Mouse (Mus musculus) liver, adult 10 weeks (tissue): Measurements from ENCODE around the gene Taf13. TPM values are rescaled to one million over a fixed set of nuclear protein-coding genes. Genes with fewer than 3 reads are reported as not detected.

ENCODE experiments used
- polyA plus RNA-seq: library from polyadenylated mRNA; stranded (reverse); fragments of 350-450 nt; fragmentation: Illumina TruSeq; extraction: RNeasy Lipid Tissue Mini Kit (QIAGEN cat#74804); gene quantifications from one replicate; pipeline ENCODE4 v1.2.3, GENCODE M21; 2014; ENCODE audit warnings: low read depth, low replicate concordance

Taf13 gene
- 42.8 TPM for polyA plus RNA-seq

DNA sequence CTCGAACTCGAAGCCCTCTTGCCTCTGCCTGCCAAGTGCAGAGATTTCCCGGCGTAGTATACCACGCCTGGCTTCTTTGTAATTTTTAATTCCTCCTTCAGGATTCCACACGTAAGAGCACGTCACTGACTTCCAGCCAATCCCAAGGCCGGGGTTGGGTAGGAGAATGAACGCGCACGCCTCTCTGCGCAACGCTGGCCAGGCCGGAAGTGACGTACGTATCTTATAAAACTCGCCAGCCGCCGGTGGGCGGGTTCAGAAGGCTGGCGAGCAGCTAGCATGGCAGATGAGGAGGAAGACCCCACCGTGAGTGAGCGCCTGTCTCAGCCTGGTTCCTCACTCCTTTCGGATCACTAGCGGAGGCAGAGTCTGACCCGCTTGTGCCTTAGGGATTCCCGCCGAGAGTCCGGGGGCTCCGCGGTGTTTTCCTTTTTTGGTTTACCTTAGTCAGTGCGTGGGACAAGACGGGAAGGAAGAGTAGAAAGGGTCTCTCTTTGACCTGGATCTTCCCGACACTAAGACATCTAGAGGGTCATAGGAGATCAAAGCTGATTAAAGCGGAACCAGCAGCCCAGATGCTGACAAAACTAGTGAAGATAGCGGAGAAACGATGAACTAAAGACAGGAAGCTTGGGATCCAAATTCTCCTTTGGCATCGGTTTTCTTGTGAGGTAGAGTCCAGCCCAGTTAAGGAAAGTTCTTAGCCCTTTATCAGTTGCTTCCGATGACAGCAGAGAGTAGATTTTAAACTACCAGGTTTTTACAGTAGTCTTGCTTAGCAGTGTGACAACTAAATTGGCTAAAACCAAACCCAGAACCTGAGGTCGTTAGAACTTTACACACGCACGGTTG, at the start of gene Taf13:
Taf13 (plus strand) TSS at position 256 of the 852 bp plus-strand sequence.

DNA sequence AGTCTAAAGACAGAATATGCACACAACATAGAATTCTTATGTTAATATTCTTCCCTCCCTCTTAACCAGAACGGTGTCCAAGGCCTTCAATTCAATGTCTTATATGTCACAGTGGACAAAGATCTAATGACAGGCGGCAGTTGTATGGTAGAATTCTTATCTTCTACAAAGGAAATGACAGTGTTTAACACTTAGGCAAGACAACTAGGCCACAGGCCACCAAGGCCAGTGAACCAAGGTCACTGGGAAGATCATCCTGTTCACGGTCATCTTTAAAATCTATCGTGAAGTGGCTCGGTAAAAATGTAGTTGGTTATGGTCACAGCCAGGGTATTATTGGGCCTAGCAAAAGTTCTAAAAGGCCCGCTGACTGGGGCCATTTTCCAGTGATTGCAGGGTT, 37.5 kb upstream of the Taf13 start, which contains the start of gene 1700013F07Rik:
1700013F07Rik (plus strand) TSS at position 200 of the 400 bp plus-strand sequence.

DNA sequence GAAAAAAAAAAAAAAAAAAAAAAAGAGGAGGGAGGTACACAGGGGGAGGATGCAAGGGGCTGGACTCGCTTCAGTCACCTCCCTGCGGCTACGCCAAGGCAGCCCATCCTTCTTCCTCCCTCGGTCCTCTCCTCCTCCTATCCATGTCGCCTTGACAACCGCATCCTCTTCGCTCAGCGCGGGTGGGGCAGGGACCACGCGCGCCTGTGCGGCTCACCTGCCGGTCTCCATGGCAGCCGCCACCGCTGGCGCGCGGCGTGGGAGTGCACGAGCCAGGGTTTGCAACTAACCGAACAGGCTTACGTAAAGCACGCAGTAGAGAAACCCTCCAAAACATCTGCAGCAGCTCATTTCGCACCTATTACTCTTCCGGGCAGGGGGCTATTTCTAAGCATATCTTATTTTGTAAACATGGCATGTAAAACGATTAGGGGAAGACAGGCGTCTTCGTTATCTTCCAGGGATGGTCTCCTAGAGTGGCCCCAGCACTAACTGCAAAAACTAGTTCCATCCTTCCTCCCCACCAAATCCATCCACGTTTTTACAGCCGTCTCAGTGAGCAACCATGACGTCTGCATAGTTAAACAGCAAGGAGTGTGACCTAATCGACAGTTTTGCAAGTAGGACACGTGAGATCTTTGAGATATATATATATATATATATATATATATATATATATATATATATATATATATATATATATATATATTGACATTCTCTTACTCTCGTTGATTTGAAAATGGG, 34.8 kb upstream of the Taf13 start, which contains the start of gene 5330417C22Rik:
5330417C22Rik (minus strand) TSS at position 20 of the 744 bp plus-strand sequence.

DNA sequence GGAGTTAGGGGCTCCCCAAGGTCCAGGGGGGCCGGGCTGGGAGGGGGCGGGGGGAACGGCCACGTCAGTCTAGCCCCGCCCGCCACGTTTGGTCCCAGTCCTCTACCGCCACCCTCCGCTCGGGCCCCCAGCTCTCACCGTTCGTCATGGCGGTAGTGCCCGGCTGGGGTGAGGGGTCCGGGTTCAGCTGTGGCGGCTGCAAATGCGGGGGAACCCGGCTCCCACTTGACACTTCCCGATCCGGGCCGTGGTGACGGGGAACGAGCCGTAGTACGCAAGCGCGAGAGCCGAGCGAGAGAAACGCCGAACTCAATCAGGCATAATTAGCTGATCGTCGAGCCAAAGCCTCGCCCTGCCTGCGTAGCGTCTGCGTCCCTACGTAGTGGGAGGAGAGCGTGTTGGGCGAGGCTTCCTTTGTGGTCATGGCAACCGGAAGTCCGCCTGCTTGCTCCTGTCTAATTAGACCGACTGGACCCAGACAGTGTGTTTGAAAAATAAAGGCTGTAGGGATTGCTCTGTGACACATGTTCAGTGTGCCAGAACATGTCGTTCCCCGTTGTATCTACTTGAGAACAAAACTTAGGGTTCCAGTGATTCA, 9.3 kb upstream of the Taf13 start, which contains the start of gene Tmem167b:
Tmem167b (minus strand) TSS at position 334 of the 598 bp plus-strand sequence.

DNA sequence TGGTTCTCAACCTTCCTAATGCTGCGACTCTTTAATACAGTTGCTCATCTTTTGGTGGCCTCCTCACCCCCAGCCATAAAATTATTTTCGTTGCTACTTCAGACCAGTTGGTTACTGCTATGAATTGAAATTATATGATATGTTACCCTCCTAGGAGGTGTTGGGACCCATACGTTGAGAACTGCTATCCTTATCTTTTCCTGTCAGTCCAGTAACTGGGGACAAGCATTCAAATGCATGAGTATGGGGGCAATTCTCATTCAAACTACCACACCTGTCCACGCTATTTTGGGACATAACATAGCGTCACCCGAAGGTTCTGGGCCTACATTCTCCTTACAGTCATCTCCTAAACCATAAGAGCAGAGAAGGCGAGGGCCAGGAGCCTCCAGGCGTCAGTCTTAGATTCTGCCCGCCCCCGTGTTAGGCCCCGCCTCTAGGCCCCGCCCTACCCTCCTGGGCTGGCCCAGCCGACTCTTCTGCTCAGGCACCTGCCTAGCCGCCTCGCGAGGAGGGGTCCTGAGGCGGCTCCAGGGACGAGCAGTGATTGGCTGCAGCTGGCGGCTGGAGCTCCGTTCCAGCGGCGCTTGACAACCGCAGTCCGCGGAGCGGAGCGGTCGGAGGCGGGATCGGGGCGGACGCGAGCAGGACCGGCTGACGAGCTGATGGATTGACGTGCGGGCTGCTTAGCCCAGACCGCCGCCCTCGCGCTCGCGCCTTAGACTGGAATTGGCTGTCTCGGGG, 19.5 kb downstream of the Taf13 start, which contains the start of gene Wdr47:
Wdr47 (plus strand) TSS at position 494 of the 744 bp plus-strand sequence.

Other genes with a start within 250 kb of the Taf13 start
- not detected for gene Mybphl, start 206.8 kb upstream of the Taf13 start, polyA plus RNA-seq
- not detected for gene Psrc1, start 187.9 kb upstream of the Taf13 start, polyA plus RNA-seq
- gene Celsr2, start 156.1 kb upstream of the Taf13 start, polyA plus RNA-seq, result not detected
- gene Sars, start 126.5 kb upstream of the Taf13 start, polyA plus RNA-seq, result 12.8 TPM
- gene 1700013F07Rik, start 37.5 kb upstream of the Taf13 start, polyA plus RNA-seq, result not detected
- 0.42 TPM for gene 5330417C22Rik, start 35.2 kb upstream of the Taf13 start, polyA plus RNA-seq
- gene Tmem167b, start 9.2 kb upstream of the Taf13 start, polyA plus RNA-seq, result 43.0 TPM
- gene Wdr47, start 19.6 kb downstream of the Taf13 start, polyA plus RNA-seq, result 4.4 TPM
- 52.2 TPM for gene Clcc1, start 82.2 kb downstream of the Taf13 start, polyA plus RNA-seq
- gene Gpsm2, start 150.6 kb downstream of the Taf13 start, polyA plus RNA-seq, result 6.8 TPM
- gene Aknad1, start 168.0 kb downstream of the Taf13 start, polyA plus RNA-seq, result not detected